Mouse (Mus musculus) macrophage (primary cell): ENCODE data around the gene Taf1d. TPM values are rescaled to one million over a fixed set of nuclear protein-coding genes. Genes with fewer than 3 reads are reported as not detected.
A peak's percentile ranks its signal among the peaks of the same experiment; 100 is the strongest.

Experiments used
- H3K27ac ChIP-seq: fragments of 350-480 bp; formaldehyde crosslinking; 2 replicates; pipeline ENCODE4 v1.9.0; 2021
- H3K36me3 ChIP-seq: fragments of 350-480 bp; formaldehyde crosslinking; 2 replicates; pipeline ENCODE4 v1.9.0; 2021; ENCODE audit errors: inconsistent target
- H3K4me3 ChIP-seq: fragments of 350-480 bp; formaldehyde crosslinking; 2 replicates; pipeline ENCODE4 v1.9.0; 2021; ENCODE audit errors: inconsistent target
- H3K79me2 ChIP-seq: fragments of 350-480 bp; formaldehyde crosslinking; 2 replicates; pipeline ENCODE4 v1.9.0; 2021; ENCODE audit errors: inconsistent target
- WGBS: methylation state at CpG from one replicate; pipeline ENCODE4 v1.1.7; 2026; ENCODE audit warnings: inconsistent platforms; ENCODE audit not compliant: missing documents; 5-methylcytosine and 5-hydroxymethylcytosine counted together
- polyA plus RNA-seq: library from polyadenylated mRNA; stranded (reverse); fragments of 250-400 nt; gene quantifications from 3 replicates; pipeline ENCODE4 v1.2.4, GENCODE M21; 2018; ENCODE audit warnings: inconsistent platforms

Gene Taf1d
- polyA plus RNA-seq, 1 experiment from 2014 or later, result 117 TPM

DNA sequence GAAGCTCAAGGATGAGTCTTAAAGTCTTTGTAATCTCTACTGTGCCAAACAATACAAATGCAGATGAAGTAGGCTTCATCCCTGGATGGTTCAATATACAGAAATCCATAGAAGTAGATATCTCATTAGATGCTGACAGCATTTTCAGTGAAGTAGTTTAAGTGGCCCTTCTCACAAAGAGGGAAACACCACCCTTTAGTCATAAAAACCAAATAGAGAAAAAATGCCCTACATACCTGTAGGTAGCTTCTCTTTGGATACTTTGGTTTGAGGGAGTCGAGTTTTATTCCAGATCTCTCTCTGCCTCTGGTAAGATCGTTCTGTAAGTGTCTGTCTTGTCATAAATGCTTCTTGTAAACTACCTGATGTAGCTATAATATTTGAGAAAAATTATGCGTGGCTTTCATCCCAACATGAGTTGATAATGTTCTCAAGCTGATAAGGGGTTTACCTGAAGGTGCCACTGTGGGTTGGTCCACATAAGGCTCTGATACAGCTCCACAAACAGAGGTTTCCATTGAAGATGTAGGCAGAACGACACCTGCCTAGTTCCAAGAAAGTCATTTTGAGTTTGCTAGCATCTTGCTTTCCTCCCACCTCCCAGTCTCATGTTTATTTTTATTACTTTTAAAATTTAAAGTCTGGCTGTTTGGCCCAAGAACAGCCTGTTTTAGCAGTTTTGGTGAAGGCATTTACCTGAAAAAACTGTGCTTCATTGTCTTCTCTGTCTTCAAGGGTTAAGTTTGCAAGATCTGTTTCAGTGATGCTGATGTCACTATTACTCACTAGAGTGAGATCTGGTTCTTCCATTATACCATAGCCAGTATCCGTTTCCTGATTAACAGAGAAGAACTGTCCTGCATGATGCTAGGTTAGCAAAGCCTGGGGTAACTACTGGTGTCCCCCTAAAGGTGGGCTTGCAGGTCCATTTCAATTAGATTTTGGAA lies 11.5 kb downstream of the Taf1d start:
- Histone ChIP-seq H3K79me2 (no peaks in the 10 kb centered on the region), H3K36me3 (peaks cover 40% of the 10 kb centered on the region), H3K27ac (no peak overlapping the region), H3K4me3 (no peak overlapping the region)
- WGBS, result 75% methylated on average over 5 of the region's 5 CpGs

DNA sequence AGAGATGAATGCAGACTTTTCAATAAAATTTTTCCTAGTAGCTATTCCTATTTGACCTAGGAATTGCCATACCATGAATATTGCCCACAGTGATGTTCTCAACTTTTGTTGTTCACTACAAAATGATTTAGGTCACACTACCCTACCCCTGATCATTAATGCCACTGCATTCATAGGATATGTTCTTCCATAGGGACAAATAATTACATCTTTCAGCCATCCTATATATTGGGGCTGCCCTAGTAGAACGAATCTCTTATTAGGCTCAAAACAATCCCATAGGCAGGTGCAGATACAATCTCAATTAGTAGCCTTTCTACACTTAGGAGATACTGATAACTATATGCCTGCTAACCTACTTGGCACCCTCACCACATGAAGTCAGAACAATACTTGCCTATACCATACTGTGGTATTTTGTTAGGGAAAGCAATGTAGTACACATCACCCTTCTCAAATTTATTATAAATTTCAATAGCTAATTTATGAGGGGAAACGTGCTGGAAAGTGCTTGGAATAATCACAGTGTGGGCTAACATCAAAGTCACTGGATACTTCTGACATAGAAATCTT lies 12.2 kb downstream of the Taf1d start:
- peaks cover 41% of the 10 kb centered on the region for H3K36me3 ChIP-seq
- no peak overlapping the region for H3K27ac ChIP-seq
- 88% methylated on average over 2 of the region's 2 CpGs for WGBS
- H3K4me3 ChIP-seq, result no peak overlapping the region
- H3K79me2 ChIP-seq, result no peaks in the 10 kb centered on the region

DNA sequence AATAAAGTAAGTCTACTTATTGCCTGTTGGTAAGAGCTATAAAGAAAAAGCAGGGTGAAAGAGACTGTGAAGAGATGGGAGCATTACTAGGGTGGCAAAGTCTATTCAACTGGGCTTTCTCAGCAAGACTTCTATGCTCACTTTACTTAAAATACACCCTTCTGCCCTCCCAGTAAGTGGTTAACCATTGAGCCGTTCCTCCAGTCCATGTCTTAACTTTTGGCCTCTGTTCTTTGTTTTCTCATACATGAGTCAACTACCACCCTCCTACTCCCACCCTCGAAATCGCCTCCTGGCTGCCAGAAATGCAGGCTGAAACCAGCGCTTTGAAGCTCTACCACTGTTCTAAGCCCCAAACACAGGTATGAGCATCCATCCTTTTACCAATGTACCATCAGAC lies 31.8 kb downstream of the Taf1d start:
- WGBS, result 100% methylated on average over 4 of the region's 4 CpGs
- Histone ChIP-seq H3K79me2 (no peaks in the 10 kb centered on the region), H3K4me3 (no peak overlapping the region), H3K36me3 (peaks cover 65% of the 10 kb centered on the region), H3K27ac (no peak overlapping the region)

DNA sequence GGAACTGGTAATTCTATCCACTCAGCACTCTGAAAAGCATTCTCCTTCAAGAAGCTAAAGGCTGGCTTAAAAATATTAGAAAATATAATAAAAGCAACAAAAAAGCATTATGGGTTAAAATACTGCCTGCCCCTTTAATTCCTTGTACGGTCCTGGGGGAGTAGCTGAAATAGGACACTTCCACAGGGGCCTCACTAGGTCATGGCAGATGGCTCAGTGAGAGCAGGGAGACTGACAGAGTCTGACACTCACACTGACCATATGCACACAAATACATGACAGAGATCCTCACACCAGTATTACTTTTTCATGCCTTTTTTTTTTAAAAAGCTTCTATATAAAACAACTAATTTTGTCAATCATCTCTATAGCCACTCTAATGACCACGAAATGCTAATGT lies 43.9 kb downstream of the Taf1d start:
- peaks cover 10% of the 10 kb centered on the region; the same call in 1 of the 2 replicates for H3K36me3 ChIP-seq

DNA sequence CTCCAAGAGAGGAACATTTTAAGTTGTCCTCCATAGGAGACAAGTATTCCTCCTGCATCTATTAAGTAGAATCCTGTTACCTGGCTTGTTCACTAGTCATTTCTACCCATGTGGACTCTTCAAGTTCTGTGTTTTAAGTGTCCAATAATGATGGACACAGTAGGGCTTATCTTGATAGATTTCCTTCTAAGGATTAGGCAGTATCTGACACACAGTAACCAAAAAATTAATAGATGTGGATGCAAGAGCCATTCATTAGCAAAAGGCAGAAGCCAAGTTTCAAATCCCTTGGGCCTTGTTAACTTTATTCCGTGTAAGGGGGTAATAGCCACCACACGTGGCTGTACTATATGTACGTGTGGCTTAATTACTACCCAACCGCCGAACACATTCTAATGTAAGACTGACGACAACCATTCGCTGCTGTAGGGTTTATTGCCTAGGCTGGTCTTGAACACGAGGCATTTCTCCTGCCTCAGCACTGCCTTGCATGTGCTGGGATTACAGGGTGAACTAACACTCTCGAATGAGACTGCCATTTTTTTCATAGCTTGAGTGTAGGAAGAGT lies 51.0 kb downstream of the Taf1d start:
- 0% methylated on average over 9 of the region's 9 CpGs for WGBS
- Histone ChIP-seq H3K4me3 (peak overlapping the region; percentile 81), H3K79me2 (peaks cover 38% of the 10 kb centered on the region), H3K27ac (peak overlapping the region; percentile 61), H3K36me3 (no peaks in the 10 kb centered on the region)

More for the DNA sequence above, 43.9 kb downstream of the Taf1d start:
- WGBS, result 100% methylated on average over 2 of the region's 2 CpGs
- Histone ChIP-seq H3K27ac (no peak overlapping the region), H3K4me3 (no peak overlapping the region), H3K79me2 (peaks cover 14% of the 10 kb centered on the region)

DNA sequence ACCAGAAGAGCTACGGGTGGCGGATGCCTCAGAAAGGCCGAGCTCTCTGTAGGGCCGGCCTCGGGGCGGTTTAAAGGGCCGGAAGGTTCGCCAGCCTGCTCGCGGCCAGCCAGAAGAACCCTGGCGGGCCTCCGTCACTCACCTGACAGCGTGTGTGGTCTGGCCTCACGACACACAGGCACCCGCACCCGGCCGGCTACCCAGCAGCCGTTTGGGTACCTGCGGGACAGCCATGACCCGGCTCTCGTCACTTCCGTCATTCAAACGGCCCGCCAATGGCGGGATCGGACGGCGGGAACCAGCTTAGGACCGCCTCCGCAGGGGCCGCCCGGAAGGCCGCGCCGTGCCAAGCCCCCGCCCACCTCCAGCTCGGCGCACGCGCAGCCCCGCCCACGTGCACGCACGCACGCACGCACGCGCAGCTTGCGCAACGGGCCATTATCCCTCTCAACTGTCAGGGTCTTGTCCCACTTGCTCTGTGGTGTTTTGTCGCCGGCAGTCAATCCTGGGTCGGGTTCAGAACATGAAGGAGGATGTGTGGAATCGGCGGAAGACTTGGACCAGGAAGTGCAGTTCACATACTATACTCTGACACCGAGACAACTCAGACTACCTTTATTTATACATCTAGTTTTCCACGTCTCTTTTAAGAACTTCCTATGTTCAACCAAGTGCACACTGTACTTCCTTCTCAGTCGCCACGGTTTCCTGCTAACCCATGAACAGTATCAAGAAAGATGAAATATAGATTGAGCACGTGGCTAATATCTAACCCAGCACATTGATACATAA lies 51.7 kb downstream of the Taf1d start, which contains the start of gene Cep295:
Gene Cep295, minus strand, starts transcription at position 305 of the 792 bp plus-strand sequence.
- Histone ChIP-seq H3K4me3 (peak within 1 kb of the TSS; percentile 81), H3K27ac (peak within 1 kb of the TSS; percentile 61), H3K36me3 (no peaks in the 10 kb centered on the region), H3K79me2 (peaks cover 38% of the 10 kb centered on the region)
- WGBS, result under 1% methylated on average over 60 of the region's 60 CpGs

DNA sequence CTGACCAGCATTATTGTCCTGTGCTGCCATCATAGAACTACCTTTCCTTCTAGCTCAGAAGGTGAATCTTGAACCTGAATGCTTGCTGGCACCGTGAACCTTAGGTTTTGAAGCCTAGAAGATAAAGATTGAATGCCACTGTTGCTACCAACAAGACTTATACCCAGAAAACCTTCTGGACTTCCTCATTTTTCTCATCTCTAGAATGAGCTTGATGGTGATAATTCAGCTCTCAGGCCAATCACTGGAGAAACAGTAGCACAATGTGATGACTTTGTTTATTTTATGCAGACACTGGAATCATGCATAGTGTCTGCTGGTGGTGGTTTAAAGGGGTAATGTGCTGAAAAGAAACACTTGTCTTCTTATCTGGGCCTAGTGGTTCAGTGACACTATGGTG lies 58.8 kb downstream of the Taf1d start:
- no peaks in the 10 kb centered on the region for H3K36me3 ChIP-seq
- H3K79me2 ChIP-seq, result no peaks in the 10 kb centered on the region
- H3K27ac ChIP-seq, result no peak overlapping the region
- 80% methylated on average over 1 of the region's 1 CpGs for WGBS
- H3K4me3 ChIP-seq, result no peak overlapping the region

DNA sequence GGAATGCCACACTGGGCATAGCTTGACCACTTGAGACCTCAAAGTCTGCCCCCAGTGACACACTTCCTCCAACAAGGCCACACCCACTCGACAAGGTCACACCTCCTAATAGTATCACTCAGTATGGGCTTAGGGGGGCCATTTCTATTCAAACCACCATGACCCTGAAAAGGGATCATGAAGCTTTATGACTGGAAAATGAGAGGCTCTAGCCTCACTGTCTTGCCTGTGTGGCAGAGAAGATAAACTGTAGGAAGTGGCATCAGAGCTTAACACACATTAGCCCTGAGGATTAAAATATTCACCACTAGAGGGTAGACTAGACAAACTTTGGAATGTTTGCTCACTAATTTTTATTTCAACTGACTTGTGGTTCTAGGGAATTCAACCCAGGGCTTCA lies 59.8 kb downstream of the Taf1d start:
- WGBS, result 82% methylated on average over 1 of the region's 1 CpGs
- Histone ChIP-seq H3K27ac (no peak overlapping the region), H3K4me3 (no peak overlapping the region), H3K36me3 (no peaks in the 10 kb centered on the region), H3K79me2 (no peaks in the 10 kb centered on the region)

DNA sequence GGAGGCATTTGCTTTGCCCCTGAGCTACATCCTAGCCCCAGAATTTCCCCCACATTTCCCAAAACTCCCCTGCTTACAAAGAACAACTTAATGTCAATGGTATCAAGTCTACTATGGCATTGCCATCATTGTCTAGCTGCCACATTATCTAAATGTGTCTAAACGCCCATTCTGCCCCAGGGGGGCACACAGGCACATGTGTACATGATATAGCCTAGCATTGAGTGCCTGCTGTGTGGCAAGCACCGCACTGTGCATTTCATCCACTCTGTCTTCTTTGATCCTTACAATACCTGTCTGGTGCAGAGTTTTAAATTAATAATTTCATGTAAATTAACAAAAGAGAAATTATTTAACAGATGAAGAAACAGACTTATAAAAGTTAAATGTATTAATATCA lies 60.2 kb downstream of the Taf1d start:
- Histone ChIP-seq H3K79me2 (no peaks in the 10 kb centered on the region), H3K4me3 (no peak overlapping the region), H3K27ac (no peak overlapping the region), H3K36me3 (no peaks in the 10 kb centered on the region)
- WGBS, result 81% methylated on average over 2 of the region's 2 CpGs

Other genes starting within 250 kb of the Taf1d start
- not detected in 3 replicates for gene Hephl1, start 194.1 kb upstream of the Taf1d start, polyA plus RNA-seq
- gene Vstm5, start 67.2 kb upstream of the Taf1d start, polyA plus RNA-seq, result not detected in 3 replicates
- gene Med17, start 26.3 kb upstream of the Taf1d start, polyA plus RNA-seq, result 19.5 to 27.1 TPM (median 22.9 TPM) in 3 replicates
- gene 4931406C07Rik, start 234 bp downstream of the Taf1d start, polyA plus RNA-seq, result 30.8 to 111 TPM (median 39.1 TPM) in 3 replicates
- 9.1 to 9.7 TPM (median 9.3 TPM) in 3 replicates for gene Cep295, start 51.6 kb downstream of the Taf1d start, polyA plus RNA-seq
- 1.8 to 10.5 TPM (median 1.9 TPM) in 3 replicates for gene Smco4, start 187.2 kb downstream of the Taf1d start, polyA plus RNA-seq